ENCODE assay signal across 15 mouse cellular contexts in genomic region chr10:57664253-57664652, GRCm38 (mm10). TPM values are rescaled to one million over a fixed set of nuclear protein-coding genes. Genes with fewer than 3 reads are reported as not detected.
A peak's percentile ranks its signal among the peaks of the same experiment; 100 is the strongest.
DNase-seq lines count a peak whose midpoint lies in the region; ATAC-seq lines count a peak whose summit lies in the region.
"Had no signal": no experiment of that assay in that cellular context is flagged by ENCODE, and none has a peak within 500 bp of the region (broad histone marks: within the 10 kb centered on the region; RNA-seq: fewer than 3 reads in every experiment).

No protein-coding gene starts in this region.

- DNase-seq in brain, adult 2 months (ENCODE audit: low read depth, low spot score) = peak; percentile 76
- peak; percentile 25 for DNase-seq in cerebellum, adult 11 months
- DNase-seq in cerebellum, adult 8-10 months = peak; percentile 53
- peak; percentile 32 to 51 for DNase-seq in cerebellum, postnatal 25 days
- no peak for DNase-seq in right cerebral cortex, postnatal 25 days
- DNase-seq in layer of hippocampus, adult 8-10 months (ENCODE audit: low spot score in 2 of 2) = no peak
- DNase-seq: adrenal gland, postnatal 10 days; gastrocnemius, postnatal 25 days; heart, postnatal 36 days; kidney, adult 11 months; kidney, adult 9 months had no signal

- ATAC-seq in frontal cortex, adult (ENCODE audit: low TSS enrichment) = no peak
- ATAC-seq: forebrain, embryonic 16.5 days; inflammation-experienced regulatory T-cells, adult 6 months had no signal

RNA-seq across cellular contexts. Expression of gene Pkib, which starts 32.5 kb away (rescaled TPM):
- total RNA-seq in layer of hippocampus, adult 8-10 months (2022) = 10 to 100 TPM; 11.7 to 14.9 (median 13.7) TPM
- total RNA-seq: gastrocnemius, adult 18-20 months; gastrocnemius, postnatal 25 days had no signal

Comparison
In these comparisons a context has a peak if more than half of its experiments do, and no peak if none do; other contexts are left out.
1. DNase-seq: peak in brain, adult 2 months (single experiment), cerebellum, adult 11 months (single experiment), cerebellum, adult 8-10 months (single experiment) and cerebellum, postnatal 25 days (2 of 2); none in right cerebral cortex, postnatal 25 days (single experiment) and layer of hippocampus, adult 8-10 months (0 of 2).